Mouse (Mus musculus): ENCODE data around the gene Suds3. TPM values are rescaled to one million over a fixed set of nuclear protein-coding genes. Genes with fewer than 3 reads are reported as not detected.

The Suds3 gene
- total RNA-seq, 2 experiments from 2014 or later = 84.8 to 92.0 TPM

DNA sequence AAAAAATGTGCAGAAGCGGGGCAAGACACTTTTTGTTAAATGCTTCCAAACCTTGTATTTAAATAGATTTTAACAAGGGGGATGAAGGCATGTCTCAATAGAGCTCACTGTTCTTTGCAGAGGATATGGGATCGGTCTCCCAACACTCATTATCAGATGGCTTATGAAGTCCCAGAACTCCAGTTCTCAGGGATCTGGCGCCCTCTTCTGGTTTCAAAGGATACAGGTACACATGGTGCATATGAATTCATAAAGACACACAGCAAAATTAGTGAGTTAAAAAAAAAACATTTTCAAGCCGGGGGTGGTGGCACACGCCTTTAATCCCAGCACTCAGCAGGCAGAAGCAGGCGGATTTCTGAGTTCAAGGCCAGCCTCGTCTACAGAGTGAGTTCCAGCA is 2.6 kb downstream of the Suds3 start:
- DNase-seq = no peak

- DNase-seq = no peak
These were observed 4.2 kb downstream of the Suds3 start for GRCm38 (mm10) chr5:117111774-117112112.

DNA sequence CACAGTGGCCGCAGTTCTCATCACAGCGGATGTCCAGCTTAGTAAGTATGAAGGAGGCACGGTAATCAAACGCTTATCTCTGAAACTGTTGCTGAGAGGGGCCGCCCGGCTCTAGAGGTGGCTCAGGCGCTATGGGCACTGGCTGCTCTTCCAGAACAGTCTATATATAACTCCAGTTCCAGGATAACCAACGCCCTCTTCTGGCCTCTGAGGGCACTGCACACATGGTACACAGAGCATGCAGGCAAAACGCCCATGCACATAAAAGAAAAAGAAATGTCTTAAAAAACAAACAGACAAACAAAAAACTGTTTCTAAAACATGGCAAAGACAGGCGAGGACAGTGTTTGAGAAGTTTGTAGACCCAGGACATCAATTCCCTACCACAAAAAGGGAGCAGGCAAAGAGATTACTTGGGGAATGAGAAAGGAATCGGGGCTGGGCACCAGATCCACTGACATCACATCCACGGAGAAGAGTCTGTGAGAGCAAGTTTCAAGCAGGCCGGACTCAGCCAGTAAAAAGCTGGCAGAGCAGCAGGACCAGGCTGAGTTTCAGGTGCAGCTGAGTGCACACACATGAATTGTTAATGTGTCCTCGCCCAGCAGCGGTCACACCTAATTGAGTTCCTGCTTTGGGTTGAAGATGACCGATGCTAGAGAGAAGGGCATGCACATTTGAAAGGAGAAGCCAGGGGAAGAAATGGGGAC is 4.7 kb downstream of the Suds3 start:
- DNase-seq = no peak

DNA sequence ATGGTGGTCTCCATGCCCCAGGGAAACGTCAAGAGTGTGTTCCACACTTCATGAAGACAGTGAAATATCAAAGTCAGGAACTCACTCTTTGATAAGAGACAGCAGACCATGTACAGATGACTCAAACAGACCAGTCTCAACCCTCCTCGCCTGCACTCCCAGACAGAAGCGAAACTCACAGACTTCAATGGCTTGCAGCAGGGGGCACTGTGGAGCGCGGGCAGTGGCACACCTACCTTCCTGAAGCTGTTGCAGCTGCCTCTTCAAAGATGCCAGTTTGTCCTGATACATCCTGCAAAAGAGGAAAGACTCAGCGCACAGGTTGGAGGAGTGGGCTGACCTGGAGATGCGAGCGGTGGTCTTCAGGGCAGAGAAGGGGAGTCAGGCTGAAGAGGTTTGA is 6.4 kb downstream of the Suds3 start:
- DNase-seq = no peak

DNA sequence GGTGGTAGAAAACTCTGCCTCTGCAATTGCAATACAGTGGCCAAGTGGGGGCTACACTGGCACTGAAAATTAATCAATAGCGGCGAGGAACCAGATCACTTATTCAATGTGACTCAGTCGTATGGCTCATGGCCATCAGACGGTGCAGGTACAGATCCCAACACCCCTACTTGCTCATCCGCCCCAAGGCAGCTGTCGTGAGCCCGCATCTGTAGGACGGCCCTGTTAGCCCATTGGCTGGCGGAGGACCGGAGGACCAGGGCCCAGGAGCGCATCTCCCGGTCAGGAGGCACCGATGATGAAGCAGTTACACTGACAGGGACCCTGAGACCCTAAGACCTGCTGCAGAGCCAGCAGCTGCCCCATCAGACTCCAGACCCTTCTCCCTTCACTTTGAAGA is 7.2 kb downstream of the Suds3 start:
- no peak for DNase-seq

- no peak for DNase-seq
These were observed 7.6 kb downstream of the Suds3 start for GRCm38 (mm10) chr5:117108292-117108691.

DNA sequence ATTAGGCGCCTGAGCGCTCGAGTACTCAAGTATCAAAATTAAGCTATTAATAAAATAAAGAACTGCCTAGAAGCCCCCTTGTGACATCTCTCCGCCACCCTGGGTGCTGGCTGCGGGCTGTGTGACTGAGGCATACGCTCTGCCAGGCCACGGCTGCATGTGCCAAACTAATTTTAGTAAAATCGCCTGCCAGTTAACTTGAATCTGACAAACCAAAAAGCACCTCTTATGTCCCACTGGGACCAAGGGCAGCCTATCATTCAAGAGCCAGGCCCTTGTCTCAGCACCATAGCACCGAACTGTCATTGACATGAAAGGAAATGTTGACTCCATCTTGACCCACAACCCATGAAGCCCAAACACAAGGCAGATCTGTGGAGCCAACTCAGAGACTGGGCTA is 10.2 kb downstream of the Suds3 start:
- peak in 1 of 2 experiments; percentile 21 for DNase-seq

GRCm38 (mm10) chr5:117104329-117104728 is 11.6 kb downstream of the Suds3 start:
- DNase-seq = no peak

DNA sequence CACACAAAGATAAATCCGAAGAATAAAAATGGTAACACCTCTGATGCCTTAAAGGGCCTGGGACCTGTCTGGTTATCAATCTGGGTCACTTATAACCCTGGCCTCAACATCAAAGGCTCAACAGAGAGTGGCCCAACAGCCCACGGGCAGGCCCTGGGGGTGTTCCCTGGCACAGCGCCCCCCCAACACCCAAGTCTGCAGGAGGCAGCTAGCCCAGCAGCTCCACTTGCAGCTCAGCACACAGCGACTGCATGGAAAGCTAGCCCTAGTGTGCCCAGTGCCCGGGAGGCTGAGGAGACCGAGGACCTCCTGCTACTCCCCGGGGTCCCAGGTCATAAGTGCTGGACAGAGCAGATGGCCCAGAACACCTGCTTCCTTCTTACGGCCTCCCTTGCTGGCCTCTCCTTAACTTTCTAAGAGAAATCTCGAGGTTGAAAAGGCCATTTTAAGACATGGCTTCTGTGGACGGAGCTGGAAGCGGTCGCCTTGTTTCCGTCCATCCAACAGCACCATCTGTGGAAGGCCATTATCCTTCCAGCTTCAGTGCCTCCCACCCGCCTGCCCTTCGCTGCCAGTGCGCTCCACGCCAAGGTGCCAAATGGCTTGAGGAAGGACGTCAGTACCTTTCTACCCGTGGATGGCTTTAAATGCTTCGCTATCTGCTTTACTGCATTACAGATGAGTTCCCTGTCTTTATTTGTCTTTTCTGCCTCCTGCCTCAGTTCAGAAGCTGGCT is 12.6 kb downstream of the Suds3 start:
- no peak for DNase-seq

DNA sequence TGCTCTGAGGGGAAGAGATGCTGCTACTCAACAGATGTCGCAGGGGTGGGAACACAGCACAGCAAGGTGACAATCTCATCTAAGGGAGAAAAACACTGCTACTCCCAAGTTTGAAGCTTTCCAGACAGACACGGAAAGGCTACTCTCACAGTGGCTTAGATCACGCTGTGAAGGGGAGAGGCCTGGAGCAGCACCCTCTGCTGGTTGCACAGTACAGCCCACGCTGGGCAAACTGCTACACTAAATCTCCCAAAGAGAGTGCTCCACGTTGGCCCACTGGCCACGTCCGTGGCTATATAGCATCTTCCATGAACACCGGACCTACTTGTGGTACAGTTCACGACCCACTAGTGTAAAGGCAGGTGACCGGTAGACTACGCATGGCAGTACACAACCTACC is 16.2 kb downstream of the Suds3 start:
- DNase-seq = no peak

DNA sequence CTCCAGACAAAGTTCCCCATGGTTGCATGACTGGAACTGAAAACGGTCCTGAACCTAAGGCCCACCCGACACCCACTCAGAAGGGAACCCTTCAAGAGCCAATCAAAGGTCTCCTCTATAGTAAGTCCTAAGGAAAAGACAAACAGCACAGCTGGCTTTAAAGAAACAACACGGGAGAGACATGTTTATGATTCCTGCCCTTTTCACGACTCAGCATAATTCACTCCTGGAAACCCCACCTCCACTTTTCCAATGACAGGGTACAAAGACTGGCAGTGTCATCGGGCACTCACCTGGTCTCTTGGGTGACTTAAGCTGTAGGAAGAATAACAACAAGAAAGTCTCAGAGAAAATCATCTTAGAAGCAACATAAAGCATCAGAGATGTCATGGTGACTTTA is 16.9 kb downstream of the Suds3 start:
- no peak for DNase-seq

- peak; percentile 37 to 71 for DNase-seq
These were observed 19.2 kb downstream of the Suds3 start for GRCm38 (mm10) chr5:117096716-117097115.

DNA sequence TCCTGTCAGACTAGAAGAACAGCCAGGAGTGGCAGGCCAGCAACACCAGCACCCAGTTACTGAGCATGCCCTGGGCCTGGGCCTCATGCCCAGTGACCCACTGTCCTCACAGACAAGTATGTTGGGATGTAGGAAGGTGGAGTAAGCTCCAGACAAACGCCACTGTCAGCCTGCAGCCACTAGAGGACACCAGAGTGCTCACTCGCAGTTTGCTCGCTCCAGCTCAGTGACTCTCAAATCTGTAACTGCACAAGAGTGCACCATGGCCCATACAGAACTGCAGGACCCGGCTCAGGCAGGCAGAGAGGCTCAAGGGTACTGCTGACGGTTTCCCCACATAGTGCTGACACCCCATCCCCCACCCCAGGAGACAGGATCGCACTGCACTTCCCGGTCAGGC is 21.5 kb downstream of the Suds3 start:
- peak; percentile 41 to 68 for DNase-seq

DNA sequence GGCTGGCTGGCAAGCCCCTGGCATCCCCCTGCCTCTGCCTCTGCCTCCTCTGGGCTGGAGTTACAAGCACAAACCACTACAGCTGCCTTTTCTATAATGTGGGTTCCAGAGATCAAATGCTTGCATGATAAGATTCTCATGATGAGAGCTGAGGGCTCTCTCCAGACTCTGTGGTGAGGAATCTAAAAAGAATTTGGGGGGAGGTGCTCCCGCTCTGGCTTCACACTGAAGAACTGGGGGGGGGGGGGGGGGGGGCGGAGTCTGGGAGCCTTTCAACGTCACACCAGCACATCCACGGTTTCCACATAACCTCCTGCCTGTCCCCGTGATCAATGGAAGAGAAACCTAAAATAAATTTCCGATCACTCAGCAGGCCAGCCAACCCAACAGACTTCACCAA is 26.1 kb downstream of the Suds3 start:
- no peak for DNase-seq

- no peak for DNase-seq
These were observed 26.8 kb downstream of the Suds3 start for GRCm38 (mm10) chr5:117089147-117089546.

DNA sequence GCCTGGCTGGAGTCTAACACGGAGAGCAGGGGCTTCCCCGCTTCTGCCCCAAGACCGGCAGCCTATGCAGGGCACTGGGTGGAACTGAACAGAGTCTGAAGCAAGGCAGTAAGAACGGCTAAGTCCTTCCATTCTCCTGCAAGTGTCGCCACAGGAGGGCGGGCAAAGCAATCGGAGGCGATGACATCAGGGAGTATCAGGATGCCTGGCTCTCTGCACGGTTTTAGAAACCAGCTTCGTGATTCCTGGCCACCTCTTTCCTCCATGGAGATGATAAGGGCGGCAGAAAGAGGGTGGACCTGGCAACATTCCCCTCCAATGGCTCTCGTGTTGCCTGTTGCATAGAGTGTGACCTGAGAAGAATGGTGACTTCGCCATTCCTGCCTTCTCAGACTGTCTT is 28.2 kb downstream of the Suds3 start:
- DNase-seq = peak in 1 of 2 experiments; percentile 18

GRCm38 (mm10) chr5:117069498-117069894 is 46.4 kb downstream of the Suds3 start:
- peak; percentile 24 to 28 for DNase-seq

- peak in 1 of 2 experiments; percentile 30 for DNase-seq
These were observed 47.0 kb downstream of the Suds3 start for GRCm38 (mm10) chr5:117068808-117069497.

DNA sequence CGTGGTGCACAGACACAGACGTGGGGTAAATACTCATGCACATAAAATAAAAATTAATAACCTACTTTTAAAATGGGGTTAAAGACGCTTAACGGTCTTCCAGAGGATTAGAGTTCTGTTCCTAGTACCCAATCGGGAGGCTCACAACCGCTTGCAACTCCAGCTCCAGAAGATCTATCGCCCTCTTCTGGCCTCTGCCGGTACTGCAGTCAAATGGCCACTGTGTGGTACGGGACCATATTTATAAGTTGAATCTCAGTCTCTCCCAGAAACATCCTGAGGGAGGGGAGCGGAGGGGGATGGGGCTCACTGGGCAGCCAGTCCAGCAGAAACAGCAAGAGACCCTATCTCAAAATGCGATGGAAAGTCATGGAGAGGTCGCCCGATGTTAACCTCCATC is 47.7 kb downstream of the Suds3 start:
- peak in 1 of 2 experiments; percentile 9 for DNase-seq

DNA sequence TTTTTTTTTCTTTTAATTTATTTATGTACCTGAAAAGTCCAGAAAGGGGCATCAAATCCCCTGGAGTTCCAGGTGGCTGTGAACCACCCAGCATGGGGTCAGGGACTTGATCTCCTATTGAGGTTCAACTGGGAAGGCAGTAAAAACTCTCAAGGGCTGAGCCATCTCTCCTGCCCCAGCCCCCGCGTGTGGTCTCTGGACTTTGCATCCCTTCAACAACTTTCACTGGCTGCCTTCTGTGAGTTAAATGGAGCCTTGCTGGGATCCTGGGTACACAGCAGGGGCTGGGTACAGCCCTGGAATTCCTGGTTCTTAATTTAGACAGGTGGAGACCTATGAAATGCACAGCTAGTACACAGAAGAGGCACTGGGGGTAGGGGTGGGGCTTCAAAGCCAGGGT is 54.7 kb downstream of the Suds3 start:
- DNase-seq = no peak

- DNase-seq = no peak
These were observed 55.3 kb downstream of the Suds3 start for GRCm38 (mm10) chr5:117060484-117061130.

DNA sequence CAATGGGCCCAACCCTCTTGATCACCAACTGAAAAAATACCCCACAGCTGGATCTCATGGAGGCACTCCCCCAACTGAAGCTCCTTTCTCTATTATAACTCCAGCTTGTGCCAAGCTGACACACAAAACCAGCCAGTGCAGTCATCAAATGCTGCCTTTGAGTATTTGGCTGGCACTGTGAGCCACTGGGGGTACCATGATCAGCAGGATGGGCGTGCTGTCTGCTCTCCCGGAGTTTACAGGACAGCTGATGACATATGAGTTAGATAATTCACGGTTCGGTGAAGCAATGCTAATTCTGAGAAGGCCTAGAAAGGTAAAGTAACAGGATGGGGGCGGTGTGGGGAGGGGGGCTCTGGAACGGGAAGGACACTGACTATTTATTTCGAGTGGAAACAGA is 66.0 kb downstream of the Suds3 start:
- no peak for DNase-seq

- DNase-seq = no peak
These were observed 70.8 kb downstream of the Suds3 start for GRCm38 (mm10) chr5:117045101-117045500.
